Mouse (Mus musculus) embryonic facial prominence, embryonic 14.5 days (tissue): ENCODE measurements at regions not wholly inside any gene's neighbourhood (a gene's known extent, or its start where the extent isn't known, plus 50 kb on each side); places are given as distances from the start of the nearest gene placed in this dataset.

Experiments used
- ATAC-seq: fragments of 200-750 bp; cut with Nextera tagmentation; 2 replicates; pipeline ENCODE4 v1.8.0; 2017; ENCODE audit warnings: low read depth, moderate number of reproducible peaks, moderate TSS enrichment
- DNase-seq: peaks from one replicate; pipeline ENCODE4 v3.0.0-alpha.2; 2015; ENCODE audit warnings: low spot score
- H3K27ac ChIP-seq: fragments of 300-500 bp; sonication (generic); replicated peaks from 2 replicates; pipeline ENCODE4 v1.5.1; 2014; ENCODE audit warnings: low read depth, mild to moderate bottlenecking, low read length, moderate library complexity
- H3K27me3 ChIP-seq: fragments of 300-500 bp; sonication (generic); replicated peaks from 2 replicates; pipeline ENCODE4 v1.6.1; 2014; ENCODE audit warnings: low read length; ENCODE audit not compliant: control insufficient read depth, insufficient read depth
- H3K36me3 ChIP-seq: fragments of 300-500 bp; sonication (generic); 2 replicates; pipeline ENCODE4 v1.6.1; 2014; ENCODE audit warnings: low read length, mixed read lengths; ENCODE audit not compliant: control insufficient read depth, insufficient read depth
- H3K4me1 ChIP-seq: fragments of 300-500 bp; sonication (generic); 2 replicates; pipeline ENCODE4 v1.6.1; 2014; ENCODE audit warnings: antibody characterized with exemption, low read length; ENCODE audit not compliant: control insufficient read depth, insufficient read depth
- H3K4me2 ChIP-seq: fragments of 300-500 bp; sonication (generic); 2 replicates; pipeline ENCODE4 v1.6.1; 2014; ENCODE audit warnings: low read depth, mild to moderate bottlenecking, low read length, moderate library complexity, mixed read lengths
- H3K4me3 ChIP-seq: fragments of 300-500 bp; sonication (generic); 2 replicates; pipeline ENCODE4 v1.5.1; 2014; ENCODE audit warnings: low read depth, mild to moderate bottlenecking, low read length
- H3K9ac ChIP-seq: fragments of 300-500 bp; sonication (generic); 2 replicates; pipeline ENCODE4 v1.6.1; 2014; ENCODE audit warnings: low read depth, mild to moderate bottlenecking, low read length, moderate library complexity, mixed read lengths
- H3K9me3 ChIP-seq: fragments of 300-500 bp; sonication (generic); 2 replicates; pipeline ENCODE4 v1.6.1; 2016; ENCODE audit warnings: low read length; ENCODE audit not compliant: control insufficient read depth
- WGBS: fragments of 180-500 bp; shearing (Covaris S2); extraction: QIAGEN DNeasy Blood & Tissue Kit; methylation state at CpG from one replicate; pipeline ENCODE4 v1.1.7; 2014; 5-methylcytosine and 5-hydroxymethylcytosine counted together

DNA sequence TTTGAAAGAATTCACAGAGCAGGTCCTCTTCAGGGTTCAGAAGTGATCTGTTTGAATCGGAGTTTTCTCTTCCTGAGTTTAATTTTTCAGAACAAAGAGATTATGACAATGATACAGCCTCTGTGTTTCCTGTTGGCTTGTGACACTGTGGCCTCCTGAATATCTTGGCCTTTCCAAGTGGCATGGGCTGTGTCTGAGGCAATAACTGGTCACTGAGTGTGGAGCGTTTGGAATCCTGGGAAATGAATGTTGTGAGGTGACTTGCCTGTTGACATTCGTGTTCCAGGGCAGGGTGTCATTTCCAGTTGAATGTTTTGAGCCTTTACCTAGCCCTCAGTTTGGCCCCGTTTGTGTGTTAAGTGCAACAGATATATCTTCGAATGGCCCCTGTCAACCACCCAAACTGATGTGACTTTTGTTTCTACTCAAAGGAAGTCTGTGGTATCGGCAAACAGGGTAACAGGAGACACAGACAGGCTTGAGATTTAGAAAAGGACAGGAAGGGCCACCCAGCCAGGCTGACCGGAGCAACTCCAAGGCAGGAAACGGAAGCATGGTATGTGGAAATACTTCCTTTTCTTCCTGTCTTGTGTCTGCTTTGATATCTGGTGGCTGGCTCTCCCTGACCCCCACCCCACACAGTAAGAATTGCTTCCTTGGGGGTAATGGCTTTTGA is 52.3 kb upstream of the Mef2a start:
- no peak overlapping the region for H3K27ac ChIP-seq
- H3K4me3 ChIP-seq, result no peak overlapping the region
- H3K27me3 ChIP-seq, result no peaks in the 10 kb centered on the region
- no peak overlapping the region for H3K4me2 ChIP-seq
- DNase-seq (no peak), ATAC-seq (no peak)
- H3K4me1 ChIP-seq, result peaks cover 6% of the 10 kb centered on the region; the same call in 1 of the 2 replicates
- H3K36me3 ChIP-seq, result no peaks in the 10 kb centered on the region
- H3K9me3 ChIP-seq, result no peaks in the 10 kb centered on the region
- WGBS, result 72% methylated on average over 8 of the region's 8 CpGs
- H3K9ac ChIP-seq, result no peak overlapping the region
